Mouse (Mus musculus) hindbrain, embryonic 13.5 days (tissue): Measurements from ENCODE around the gene Cntrl. TPM values are rescaled to one million over a fixed set of nuclear protein-coding genes. Genes with fewer than 3 reads are reported as not detected.

ENCODE experiments used
- ATAC-seq: fragments of 200-750 bp; cut with Nextera tagmentation; 2 replicates; pipeline ENCODE4 v1.8.0; 2017; ENCODE audit warnings: moderate TSS enrichment; ENCODE audit not compliant: low FRiP score
- H3K27ac ChIP-seq: fragments of 300-500 bp; sonication (generic); 2 replicates; pipeline ENCODE4 v1.5.1; 2015; ENCODE audit warnings: inconsistent platforms, mild to moderate bottlenecking, moderate library complexity
- H3K27me3 ChIP-seq: fragments of 300-500 bp; sonication (generic); 2 replicates; pipeline ENCODE4 v1.6.1; 2015; ENCODE audit warnings: mild to moderate bottlenecking, inconsistent platforms
- H3K36me3 ChIP-seq: fragments of 300-500 bp; sonication (generic); 2 replicates; pipeline ENCODE4 v1.6.1; 2015; ENCODE audit warnings: mild to moderate bottlenecking, inconsistent platforms
- H3K4me1 ChIP-seq: fragments of 300-500 bp; sonication (generic); replicated peaks from 2 replicates; pipeline ENCODE4 v1.6.1; 2015; ENCODE audit warnings: inconsistent platforms
- H3K4me2 ChIP-seq: fragments of 300-500 bp; sonication (generic); 2 replicates; pipeline ENCODE4 v1.6.1; 2015; ENCODE audit warnings: inconsistent platforms, mild to moderate bottlenecking, moderate library complexity
- H3K4me3 ChIP-seq: fragments of 300-500 bp; sonication (generic); 2 replicates; pipeline ENCODE4 v1.5.1; 2015; ENCODE audit warnings: mild to moderate bottlenecking, inconsistent platforms
- H3K9ac ChIP-seq: fragments of 300-500 bp; sonication (generic); 2 replicates; pipeline ENCODE4 v1.6.1; 2015; ENCODE audit warnings: mild to moderate bottlenecking, inconsistent platforms
- H3K9me3 ChIP-seq: fragments of 300-500 bp; sonication (generic); 2 replicates; pipeline ENCODE4 v1.6.1; 2016; ENCODE audit warnings: inconsistent platforms
- WGBS: fragments of 180-500 bp; shearing (Covaris S2); methylation state at CpG from one replicate; pipeline ENCODE4 v1.1.7; 2015; 5-methylcytosine and 5-hydroxymethylcytosine counted together
- polyA plus RNA-seq: library from polyadenylated mRNA; unstranded; fragments of >200 nt; fragmentation: Nextera tagmentation; extraction: Ambion mirVana; gene quantifications from 2 replicates; pipeline ENCODE4 v1.2.1, GENCODE M21; 2015

Cntrl gene
- polyA plus RNA-seq, 1 experiment from 2014 or later, result 11.9 TPM

DNA sequence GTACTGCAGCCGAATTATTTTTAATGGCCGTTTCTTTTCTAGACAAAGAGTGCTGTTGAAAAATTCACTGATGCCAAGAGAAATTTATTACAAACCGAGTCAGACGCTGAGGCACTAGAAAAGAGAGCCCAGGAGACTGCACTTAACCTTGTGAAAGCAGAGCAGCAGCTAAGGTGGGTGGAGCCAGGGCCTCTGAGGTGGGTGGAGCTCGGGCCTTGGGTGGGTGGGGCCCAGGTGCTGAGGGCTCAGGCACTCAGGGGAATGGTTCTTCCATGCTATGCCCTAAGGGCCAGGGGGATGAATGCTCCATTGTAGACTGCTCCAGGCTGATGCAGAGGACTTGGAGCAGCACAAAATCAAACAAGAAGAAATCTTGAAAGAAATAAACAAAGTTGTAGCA is 50.9 kb downstream of the Cntrl start:
- no peak overlapping the region for H3K27ac ChIP-seq
- no peaks in the 10 kb centered on the region for H3K27me3 ChIP-seq
- no peak overlapping the region for H3K4me2 ChIP-seq
- H3K9ac ChIP-seq, result no peak overlapping the region
- no peak overlapping the region for H3K4me3 ChIP-seq
- H3K4me1 ChIP-seq, result no peaks in the 10 kb centered on the region
- no peaks in the 10 kb centered on the region for H3K9me3 ChIP-seq
- peaks cover 74% of the 10 kb centered on the region for H3K36me3 ChIP-seq
- WGBS, result 63% methylated on average over 5 of the region's 5 CpGs
- no peak for ATAC-seq

DNA sequence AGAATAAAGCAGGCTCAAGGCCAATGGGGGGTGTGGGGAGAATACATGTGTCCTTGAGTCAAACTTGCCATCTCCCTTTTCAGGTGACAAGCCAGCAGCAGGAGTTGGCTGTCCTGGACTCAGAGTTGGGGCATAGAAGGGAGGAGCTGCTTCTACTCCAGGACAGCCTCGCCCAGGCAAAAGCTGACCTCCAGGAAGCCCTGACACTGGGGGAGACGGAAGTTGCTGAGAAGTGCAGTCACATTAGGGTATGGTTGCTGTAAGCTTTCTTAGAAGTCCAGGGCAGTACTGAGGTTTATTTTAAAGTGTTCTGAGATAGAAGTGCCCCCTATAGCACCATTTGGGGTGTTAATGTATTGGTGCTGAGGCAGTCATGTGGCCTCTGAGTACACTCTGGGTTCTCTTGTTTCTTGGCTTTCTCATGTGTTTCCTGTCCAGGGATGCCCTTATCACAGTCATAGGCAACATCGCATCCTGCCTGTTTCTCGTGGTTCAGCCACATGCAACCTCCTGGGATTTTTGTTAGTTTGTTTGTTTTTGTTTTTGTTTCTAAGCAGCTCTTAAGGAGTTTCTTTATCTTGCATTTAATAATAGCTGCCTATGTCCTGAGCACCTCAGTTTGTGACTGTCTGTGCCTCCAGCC is 52.7 kb downstream of the Cntrl start:
- H3K36me3 ChIP-seq, result peaks cover 74% of the 10 kb centered on the region
- no peak overlapping the region for H3K27ac ChIP-seq
- 84% methylated on average over 4 of the region's 4 CpGs for WGBS
- no peaks in the 10 kb centered on the region for H3K9me3 ChIP-seq
- H3K4me2 ChIP-seq, result no peak overlapping the region
- H3K27me3 ChIP-seq, result no peaks in the 10 kb centered on the region
- no peak overlapping the region for H3K9ac ChIP-seq
- H3K4me3 ChIP-seq, result no peak overlapping the region
- ATAC-seq, result no peak
- no peaks in the 10 kb centered on the region for H3K4me1 ChIP-seq

- Histone ChIP-seq H3K27me3 (no peaks in the 10 kb centered on the region), H3K4me1 (no peaks in the 10 kb centered on the region), H3K4me2 (no peak overlapping the region), H3K27ac (no peak overlapping the region), H3K9ac (no peak overlapping the region), H3K4me3 (no peak overlapping the region), H3K9me3 (no peaks in the 10 kb centered on the region), H3K36me3 (peaks cover 66% of the 10 kb centered on the region)
- WGBS, result 95% methylated on average over 5 of the region's 5 CpGs
- no peak for ATAC-seq
These were observed 54.1 kb downstream of the Cntrl start for GRCm38 (mm10) chr2:35163396-35163795.

DNA sequence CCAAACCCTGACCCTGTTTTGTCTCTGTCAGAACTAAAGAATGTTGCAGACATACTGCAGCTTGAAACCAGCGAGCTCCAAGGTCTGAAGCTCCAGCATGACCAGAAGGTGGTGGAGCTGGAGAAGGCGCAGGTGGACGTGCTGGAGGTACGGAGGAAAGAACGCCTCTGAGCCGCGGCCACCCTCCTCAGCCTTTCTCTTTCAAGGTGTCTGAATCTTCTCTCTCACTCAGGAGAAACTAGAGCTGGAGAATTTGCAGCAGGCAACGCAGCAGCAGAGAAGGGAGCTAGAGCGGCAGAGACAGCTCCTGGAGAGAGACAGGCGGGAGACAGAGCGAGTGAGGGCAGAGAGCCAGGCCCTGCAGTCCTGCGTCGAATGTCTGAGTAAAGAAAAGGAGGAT is 56.1 kb downstream of the Cntrl start:
- ATAC-seq, result no peak
- Histone ChIP-seq H3K36me3 (peaks cover 64% of the 10 kb centered on the region), H3K4me1 (no peaks in the 10 kb centered on the region), H3K27me3 (no peaks in the 10 kb centered on the region), H3K4me2 (no peak overlapping the region), H3K27ac (no peak overlapping the region), H3K4me3 (no peak overlapping the region), H3K9me3 (no peaks in the 10 kb centered on the region), H3K9ac (no peak overlapping the region)
- 94% methylated on average over 13 of the region's 13 CpGs for WGBS

DNA sequence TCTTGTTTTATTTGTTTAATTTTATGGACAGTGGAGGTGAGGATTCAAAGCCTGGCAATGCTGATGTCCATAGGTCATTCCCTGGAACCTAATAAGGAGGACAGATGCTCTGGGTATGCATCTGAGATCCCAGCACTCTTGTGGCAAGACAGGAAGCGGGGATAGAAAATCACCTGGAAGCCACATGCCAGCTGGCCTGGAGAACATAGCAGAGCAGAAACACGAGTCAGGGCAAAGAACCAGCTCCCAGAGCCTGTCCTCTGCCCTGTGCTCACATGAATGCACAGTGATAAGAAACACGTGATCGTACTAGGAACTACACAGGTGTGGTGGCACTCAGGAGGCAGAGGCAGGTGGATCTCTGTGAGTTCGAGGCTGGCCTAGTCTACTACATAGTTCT is 57.5 kb downstream of the Cntrl start:
- peaks cover 72% of the 10 kb centered on the region for H3K36me3 ChIP-seq
- H3K9me3 ChIP-seq, result no peaks in the 10 kb centered on the region
- H3K4me3 ChIP-seq, result no peak overlapping the region
- no peaks in the 10 kb centered on the region for H3K4me1 ChIP-seq
- 94% methylated on average over 5 of the region's 5 CpGs for WGBS
- no peak for ATAC-seq
- no peak overlapping the region for H3K27ac ChIP-seq
- no peaks in the 10 kb centered on the region for H3K27me3 ChIP-seq
- no peak overlapping the region for H3K9ac ChIP-seq
- H3K4me2 ChIP-seq, result no peak overlapping the region

GRCm38 (mm10) chr2:35169452-35169851 is 60.2 kb downstream of the Cntrl start:
- WGBS, result 95% methylated on average over 2 of the region's 2 CpGs
- Histone ChIP-seq H3K9ac (no peak overlapping the region), H3K4me2 (no peak overlapping the region), H3K4me1 (no peaks in the 10 kb centered on the region), H3K27me3 (no peaks in the 10 kb centered on the region), H3K36me3 (peaks cover 73% of the 10 kb centered on the region), H3K9me3 (no peaks in the 10 kb centered on the region), H3K27ac (no peak overlapping the region), H3K4me3 (no peak overlapping the region)
- no peak for ATAC-seq

- Histone ChIP-seq H3K27me3 (no peaks in the 10 kb centered on the region), H3K4me3 (no peak overlapping the region), H3K9me3 (no peaks in the 10 kb centered on the region), H3K9ac (no peak overlapping the region), H3K4me2 (no peak overlapping the region), H3K36me3 (peaks cover 79% of the 10 kb centered on the region), H3K27ac (no peak overlapping the region), H3K4me1 (no peaks in the 10 kb centered on the region)
- ATAC-seq, result no peak
- 92% methylated on average over 10 of the region's 10 CpGs for WGBS
These were observed 62.1 kb downstream of the Cntrl start for GRCm38 (mm10) chr2:35171341-35171861.

DNA sequence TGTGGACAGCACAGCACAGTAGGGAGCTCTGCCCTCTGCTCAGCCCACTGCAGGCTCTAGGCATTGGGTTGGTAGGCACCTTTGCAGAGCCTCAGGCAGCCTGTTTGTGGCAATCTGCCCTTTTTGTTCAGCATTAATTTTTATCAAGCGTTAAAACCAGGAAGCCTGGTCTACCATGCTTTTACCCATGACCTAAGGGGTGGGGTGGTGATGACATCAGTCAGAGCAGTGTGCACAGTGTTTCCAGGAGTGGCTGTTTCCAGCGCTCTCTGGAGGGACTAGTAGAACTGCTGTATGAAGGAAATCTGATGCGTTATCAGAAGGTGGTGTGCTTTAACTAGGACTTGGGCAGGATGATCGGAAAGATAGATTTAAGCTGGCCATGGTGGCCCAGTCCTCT is 63.0 kb downstream of the Cntrl start:
- no peak overlapping the region for H3K4me2 ChIP-seq
- H3K9me3 ChIP-seq, result no peaks in the 10 kb centered on the region
- no peak overlapping the region for H3K4me3 ChIP-seq
- H3K36me3 ChIP-seq, result peaks cover 78% of the 10 kb centered on the region
- H3K4me1 ChIP-seq, result no peaks in the 10 kb centered on the region
- no peak overlapping the region for H3K9ac ChIP-seq
- H3K27me3 ChIP-seq, result no peaks in the 10 kb centered on the region
- 97% methylated on average over 4 of the region's 4 CpGs for WGBS
- H3K27ac ChIP-seq, result no peak overlapping the region
- no peak for ATAC-seq

DNA sequence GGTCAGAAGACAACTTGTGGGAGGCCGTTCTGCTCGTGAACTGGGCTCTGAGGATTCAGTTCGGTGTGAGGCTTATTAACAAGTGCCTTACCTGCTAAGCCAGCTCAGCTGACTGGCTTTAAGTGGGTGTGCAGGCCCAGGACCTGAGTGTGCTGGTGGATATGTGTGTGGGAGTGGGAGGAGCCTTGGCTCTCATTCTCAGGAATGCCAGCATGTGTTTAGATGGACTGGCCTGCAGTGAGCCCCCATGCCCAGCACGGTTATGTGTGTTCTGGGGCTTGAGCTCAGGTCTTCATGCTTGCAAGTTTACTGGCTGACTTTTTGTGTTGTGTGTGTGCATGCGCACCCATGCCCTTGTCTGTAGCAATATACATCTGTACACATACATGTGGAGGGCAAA is 64.4 kb downstream of the Cntrl start:
- no peaks in the 10 kb centered on the region for H3K9me3 ChIP-seq
- H3K4me2 ChIP-seq, result no peak overlapping the region
- H3K36me3 ChIP-seq, result peaks cover 83% of the 10 kb centered on the region
- ATAC-seq, result no peak
- no peak overlapping the region for H3K27ac ChIP-seq
- WGBS, result 94% methylated on average over 5 of the region's 5 CpGs
- H3K9ac ChIP-seq, result no peak overlapping the region
- no peaks in the 10 kb centered on the region for H3K27me3 ChIP-seq
- H3K4me3 ChIP-seq, result no peak overlapping the region
- H3K4me1 ChIP-seq, result no peaks in the 10 kb centered on the region

GRCm38 (mm10) chr2:35174100-35174499 is 64.8 kb downstream of the Cntrl start:
- ATAC-seq, result no peak
- WGBS, result 67% methylated on average over 5 of the region's 5 CpGs
- no peak overlapping the region for H3K27ac ChIP-seq
- peaks cover 85% of the 10 kb centered on the region for H3K36me3 ChIP-seq
- H3K4me2 ChIP-seq, result no peak overlapping the region
- H3K4me3 ChIP-seq, result no peak overlapping the region
- H3K9me3 ChIP-seq, result no peaks in the 10 kb centered on the region
- no peaks in the 10 kb centered on the region for H3K4me1 ChIP-seq
- H3K27me3 ChIP-seq, result no peaks in the 10 kb centered on the region
- H3K9ac ChIP-seq, result no peak overlapping the region

DNA sequence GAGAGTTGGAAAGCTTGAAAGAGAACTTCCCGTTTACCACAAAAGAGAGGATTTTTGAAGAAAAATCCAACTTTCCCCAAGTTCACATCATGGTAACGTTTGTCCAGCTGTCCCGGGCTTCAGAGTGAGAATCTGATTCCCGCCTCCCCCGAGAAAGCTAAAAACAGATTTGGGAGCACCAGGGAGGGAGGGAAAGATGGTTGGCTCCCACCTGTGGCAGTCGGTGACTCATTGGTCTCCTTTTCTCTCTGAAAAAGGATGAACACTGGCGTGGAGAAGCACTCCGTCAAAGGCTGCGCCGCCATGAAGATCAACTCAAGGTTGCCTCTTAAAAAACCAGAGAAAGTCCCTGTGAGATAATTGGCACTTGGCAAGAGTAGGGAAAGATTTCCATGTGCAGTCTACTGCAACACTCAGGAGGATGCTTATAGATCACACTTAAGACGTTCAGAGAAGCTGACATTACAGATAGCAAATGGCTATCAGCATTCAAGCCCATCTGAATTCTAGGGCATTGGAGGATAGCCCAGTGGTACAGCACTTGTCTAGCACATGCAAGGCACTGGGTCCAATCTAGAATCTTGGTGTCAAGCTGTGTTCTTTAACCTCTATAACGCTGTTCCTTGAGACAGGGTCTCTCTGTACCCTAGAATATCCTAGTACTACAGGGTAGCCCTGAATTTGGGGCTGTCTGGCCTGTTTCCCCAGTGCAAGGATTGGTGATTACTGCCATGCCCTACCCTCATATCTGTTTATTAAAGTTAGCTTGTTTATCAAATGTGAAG is 66.2 kb downstream of the Cntrl start:
- H3K27ac ChIP-seq, result no peak overlapping the region
- H3K9me3 ChIP-seq, result no peaks in the 10 kb centered on the region
- H3K27me3 ChIP-seq, result no peaks in the 10 kb centered on the region
- H3K4me3 ChIP-seq, result no peak overlapping the region
- 94% methylated on average over 12 of the region's 12 CpGs for WGBS
- no peaks in the 10 kb centered on the region for H3K4me1 ChIP-seq
- H3K9ac ChIP-seq, result no peak overlapping the region
- no peak overlapping the region for H3K4me2 ChIP-seq
- no peak for ATAC-seq
- H3K36me3 ChIP-seq, result peaks cover 85% of the 10 kb centered on the region

- no peak overlapping the region for H3K4me2 ChIP-seq
- H3K4me3 ChIP-seq, result no peak overlapping the region
- ATAC-seq, result no peak
- H3K27me3 ChIP-seq, result no peaks in the 10 kb centered on the region
- no peaks in the 10 kb centered on the region for H3K4me1 ChIP-seq
- no peaks in the 10 kb centered on the region for H3K9me3 ChIP-seq
- WGBS, result 92% methylated on average over 3 of the region's 3 CpGs
- no peak overlapping the region for H3K9ac ChIP-seq
- H3K36me3 ChIP-seq, result peaks cover 83% of the 10 kb centered on the region
- no peak overlapping the region for H3K27ac ChIP-seq
These were observed 68.9 kb downstream of the Cntrl start for GRCm38 (mm10) chr2:35178153-35178552.
